Mouse (Mus musculus) thymus, postnatal 25 days (tissue): ENCODE data around the gene Znhit1.

Experiments used
- DNase-seq: peaks from one replicate; pipeline ENCODE4 v3.0.0; 2022

Znhit1 gene

DNA sequence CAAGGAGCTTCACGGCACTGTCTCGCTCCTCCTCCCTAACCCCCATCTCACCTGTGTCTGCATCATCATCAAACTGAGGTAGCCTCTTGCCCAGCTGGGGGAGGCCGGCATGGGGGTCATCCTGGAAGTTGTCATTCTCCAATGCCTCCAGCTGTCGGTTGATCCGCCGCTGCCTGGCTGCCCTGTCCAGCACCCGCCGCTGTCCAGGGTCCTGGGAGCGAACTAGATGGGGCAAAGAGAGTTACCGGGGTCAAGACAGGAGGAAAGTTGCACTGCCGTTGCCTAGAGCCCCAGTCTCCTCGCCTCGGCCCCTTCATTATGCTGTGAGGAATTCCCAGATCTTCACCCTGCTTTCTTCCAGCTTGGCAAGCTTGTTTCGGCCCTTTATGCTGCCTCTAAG is 3.0 kb downstream of the Znhit1 start:
- DNase-seq = no peak

DNA sequence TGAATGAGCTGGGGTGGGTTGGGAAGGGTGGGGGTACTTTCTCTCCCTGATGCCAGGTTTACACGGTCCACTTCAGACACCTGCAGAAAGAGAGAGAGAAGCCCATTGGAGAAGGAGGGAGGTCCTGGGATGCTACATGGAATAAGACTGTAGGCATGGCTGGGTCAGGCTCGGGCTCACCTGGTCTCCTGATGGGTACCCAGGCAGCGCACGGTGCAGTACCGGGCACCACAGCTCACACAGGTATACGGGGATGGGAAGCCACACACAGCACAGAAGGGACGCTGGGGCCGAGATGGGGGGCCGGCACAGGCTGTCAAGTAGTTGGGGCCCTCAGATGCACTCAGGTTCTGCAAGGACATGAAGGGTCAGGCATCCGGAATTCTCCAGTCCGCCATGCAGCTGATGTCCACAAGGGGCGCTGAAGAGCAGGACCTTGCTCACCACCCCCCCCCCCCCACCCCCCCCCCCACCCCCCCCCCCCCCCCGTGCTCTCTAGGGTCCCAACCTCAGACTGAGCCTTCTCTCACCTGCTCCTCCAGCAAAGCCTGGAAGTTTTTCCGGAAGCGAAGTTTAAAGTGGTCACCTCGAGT is 5.4 kb downstream of the Znhit1 start:
- DNase-seq = peak; percentile 47

DNA sequence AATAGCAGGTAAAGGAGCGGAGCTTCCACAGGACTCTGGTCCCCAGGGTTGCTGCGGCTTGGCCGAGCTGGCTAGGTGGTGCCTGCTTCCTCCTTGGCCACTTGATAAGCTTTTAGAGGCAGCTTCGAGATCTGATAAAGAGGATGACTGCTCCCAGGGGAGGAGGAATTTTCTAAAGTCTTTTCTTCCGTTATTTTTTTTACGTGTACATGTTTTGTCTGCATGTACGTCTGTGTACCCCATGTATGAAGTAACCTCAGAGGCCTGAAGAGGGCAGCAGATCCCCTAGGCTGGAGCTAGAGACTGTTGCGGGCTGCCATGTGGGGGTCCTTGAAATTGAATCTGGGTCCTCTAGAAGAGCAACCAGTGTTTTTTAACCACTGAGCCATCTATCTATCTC is 6.8 kb downstream of the Znhit1 start:
- no peak for DNase-seq

DNA sequence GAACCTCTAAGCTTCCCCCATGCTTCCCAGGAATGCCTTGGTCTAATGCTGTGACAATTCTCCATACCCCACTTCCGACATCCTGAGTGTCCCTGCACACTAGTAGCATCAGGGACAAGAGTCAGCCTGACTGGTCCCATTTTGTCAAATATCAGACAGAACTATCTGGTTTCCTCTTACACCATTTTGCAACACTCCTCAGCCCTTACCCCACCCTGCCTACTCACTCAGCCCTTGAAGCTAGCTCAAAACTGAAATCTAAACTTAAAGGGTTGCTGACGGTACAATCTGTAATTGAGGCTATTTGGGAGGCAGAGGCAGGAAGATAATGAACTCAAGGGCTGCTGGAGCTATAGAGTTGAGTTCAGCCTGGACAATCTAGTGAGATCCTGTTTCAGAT is 8.1 kb downstream of the Znhit1 start:
- no peak for DNase-seq

DNA sequence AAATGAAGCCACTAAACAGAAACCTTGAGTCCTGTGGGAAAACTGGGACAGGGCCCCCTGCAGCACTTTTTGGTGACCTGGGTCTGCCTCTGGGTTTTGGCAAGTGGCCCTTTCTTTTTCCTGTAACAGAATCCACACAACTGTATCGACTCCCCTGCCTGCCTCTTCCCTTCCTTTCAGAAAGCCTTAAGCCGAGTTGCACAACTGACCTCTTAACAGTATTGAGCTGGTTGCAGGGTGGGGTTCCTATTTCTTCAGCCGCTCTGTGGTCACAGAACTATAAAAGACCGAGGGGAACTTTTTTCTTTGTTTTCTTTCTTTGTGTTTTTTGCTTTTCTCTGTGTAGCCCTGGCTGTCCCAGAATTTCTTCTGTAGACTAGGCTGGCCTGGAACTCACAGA is 10.1 kb downstream of the Znhit1 start:
- DNase-seq = no peak

DNA sequence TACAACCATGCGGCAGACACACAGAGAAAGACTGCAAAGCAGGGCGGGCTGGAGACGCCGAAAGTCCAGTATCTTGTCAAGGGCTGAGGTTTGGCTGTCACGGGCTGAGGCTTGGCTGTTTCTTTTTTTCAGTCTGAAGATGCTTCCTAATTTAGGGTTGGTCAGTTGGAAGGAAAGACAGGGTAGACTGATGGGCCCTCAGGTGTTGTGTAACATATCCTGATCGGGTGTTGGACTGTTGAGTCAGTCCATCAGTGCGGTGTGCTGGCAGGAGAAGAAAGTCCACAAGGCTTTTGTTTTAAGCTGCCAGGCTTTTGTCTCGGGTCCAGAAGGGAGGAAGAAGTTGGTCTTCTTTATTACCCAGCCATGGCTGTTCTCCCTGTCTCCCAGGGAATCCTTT is 14.2 kb downstream of the Znhit1 start:
- DNase-seq = no peak

DNA sequence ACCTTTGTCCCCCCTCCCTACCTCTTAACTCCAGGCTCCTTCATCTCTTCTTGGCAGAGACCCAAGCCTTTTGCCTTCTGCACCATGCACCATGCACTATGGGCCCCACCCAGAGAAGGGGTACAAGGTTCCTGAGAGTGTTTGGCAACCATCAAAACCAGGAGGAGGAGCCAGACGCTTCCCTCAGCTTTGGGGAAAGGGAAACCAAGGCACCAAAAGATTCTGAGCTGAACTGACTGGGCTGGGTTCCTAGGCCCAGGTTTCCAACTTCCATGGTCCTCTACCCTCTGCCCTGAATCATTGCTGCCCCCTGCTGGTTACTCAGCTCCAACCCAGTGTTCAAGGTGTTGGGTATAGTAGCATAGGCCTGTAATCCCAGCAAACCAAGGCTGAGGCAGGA is 17.1 kb downstream of the Znhit1 start:
- peak; percentile 68 for DNase-seq

DNA sequence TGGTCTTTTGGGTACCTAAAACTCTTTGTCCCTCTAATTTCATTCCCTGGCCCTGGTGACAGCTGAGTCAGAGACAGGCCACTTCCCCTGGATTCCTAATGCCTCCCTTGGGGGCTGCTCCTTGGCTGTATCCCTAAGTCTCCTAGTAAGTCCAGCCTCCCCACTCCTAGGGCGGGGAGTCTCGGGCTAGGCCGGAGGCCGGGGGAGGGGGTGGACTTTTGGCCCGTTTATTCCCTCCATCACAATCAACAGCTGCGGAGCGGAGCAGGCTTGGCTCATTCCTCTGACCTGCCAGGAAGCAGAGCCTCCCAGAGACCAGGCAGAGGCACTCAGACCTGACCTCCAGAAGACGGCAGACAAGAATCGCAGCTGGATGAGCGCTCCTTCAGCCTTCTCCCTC is 20.2 kb downstream of the Znhit1 start:
- DNase-seq = no peak

DNA sequence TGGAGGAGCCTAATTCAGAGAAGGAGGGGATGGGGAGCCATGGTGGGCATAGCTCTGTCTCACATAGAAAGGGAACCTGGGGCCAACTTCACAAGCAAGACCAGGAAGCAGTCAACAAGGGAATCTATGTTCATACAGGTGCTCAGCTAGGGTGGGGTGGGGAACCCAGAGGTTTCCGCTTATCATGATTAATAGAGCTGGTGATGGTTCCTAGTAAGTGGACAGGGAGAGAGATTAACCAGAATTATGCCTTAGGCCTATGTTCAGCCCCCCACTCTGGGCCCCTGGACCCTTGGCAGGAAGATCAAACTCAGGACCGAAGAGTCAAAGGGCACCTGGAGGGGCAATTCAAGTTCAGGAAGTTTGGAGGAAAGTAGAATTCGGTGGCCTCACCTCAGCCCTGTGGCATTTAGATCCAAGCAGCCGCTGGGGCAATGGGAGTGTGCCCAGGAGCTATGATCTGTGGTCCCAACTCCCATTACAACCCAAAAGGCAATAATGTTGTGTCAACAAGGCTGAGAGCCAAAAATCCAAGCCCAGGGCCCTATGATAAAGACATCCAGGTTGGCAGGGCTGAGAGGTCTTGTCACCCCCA is 20.9 kb downstream of the Znhit1 start:
- no peak for DNase-seq

DNA sequence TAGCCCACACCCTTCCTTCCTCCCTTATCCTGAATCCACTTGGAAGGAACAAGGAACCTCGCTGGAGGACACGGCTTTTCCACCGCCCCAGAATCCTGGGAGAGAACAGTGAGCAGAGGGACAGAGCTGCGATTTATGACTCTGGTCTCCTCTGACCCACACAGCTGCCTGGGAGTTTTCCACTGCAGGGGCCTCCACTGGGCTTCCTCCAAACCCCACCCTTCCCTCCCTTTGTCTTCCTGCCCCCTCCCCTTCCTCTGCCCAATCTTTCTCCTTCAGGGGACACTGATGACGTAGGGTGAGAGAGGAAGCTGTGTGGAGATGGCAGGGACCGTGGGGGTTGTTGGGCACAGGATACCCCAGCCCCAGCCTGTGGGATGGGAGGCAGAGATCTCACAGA is 21.5 kb downstream of the Znhit1 start, which contains the start of gene Cldn15:
Cldn15 (plus strand) TSS at position 286 of the 400 bp plus-strand sequence.
- DNase-seq = no peak

DNA sequence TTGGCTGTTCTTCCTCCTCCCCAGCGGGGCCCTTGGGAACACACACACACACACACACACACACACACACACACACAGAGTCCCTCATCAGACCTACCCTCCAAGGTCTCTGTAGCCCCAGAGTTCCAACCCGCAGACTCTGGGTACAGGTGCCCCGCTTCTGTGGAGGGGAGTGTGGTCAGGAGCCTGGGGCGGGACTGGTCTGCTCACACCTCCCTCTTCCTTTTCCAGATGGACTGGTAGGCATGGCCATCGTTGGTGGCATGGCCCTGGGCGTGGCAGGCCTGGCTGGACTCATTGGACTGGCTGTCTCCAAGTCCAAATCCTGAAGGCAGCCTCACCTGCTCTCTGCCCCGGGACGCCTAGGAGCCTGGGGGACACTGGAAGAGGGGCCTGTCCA is 22.1 kb downstream of the Znhit1 start:
- DNase-seq = no peak

DNA sequence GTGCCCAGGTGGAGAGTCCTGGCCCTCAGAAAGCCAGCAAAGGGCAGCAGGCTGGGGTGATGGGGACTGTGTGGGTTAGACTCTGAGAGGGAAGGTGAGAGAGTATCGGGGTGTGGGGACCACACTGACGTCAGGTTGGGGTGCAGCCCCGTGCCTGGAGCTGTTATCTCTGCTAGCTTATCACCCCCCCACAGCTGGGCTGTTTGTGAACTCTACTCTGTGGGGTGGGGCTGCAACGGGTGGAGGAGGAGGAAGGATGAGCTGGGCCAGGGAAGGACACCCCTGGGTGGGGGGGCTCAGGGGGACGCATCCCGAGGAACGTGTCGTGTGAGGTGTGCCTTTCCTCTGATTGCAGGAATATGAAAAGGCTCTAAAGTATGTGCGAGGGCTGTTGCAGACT is 22.6 kb downstream of the Znhit1 start:
- DNase-seq = no peak

DNA sequence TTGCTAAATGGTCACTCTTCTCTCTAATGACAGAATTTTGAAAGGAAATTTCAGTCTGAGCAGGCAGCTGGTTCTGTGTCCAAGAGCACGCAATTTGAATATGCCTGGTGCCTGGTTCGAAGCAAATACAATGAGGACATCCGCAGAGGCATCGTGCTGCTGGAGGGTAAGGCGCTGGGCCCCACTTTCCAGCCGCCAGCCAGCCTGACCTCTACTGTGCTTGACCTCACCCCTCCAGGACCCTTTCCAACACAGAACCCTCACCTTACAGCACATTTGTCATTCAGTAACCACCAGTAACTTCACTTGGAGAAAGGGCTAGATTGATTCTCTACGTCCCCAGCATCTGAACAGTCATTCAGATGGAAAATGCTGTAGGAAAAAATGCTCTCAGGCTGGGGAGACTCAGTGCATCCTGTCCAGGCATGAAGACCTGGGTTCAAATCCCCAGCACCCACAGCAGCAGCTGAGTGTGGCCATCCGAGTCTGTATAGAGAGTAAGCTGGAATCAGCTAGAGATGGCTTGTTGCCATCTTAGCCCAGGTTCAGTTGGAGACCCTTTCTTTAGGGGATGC is 24.8 kb downstream of the Znhit1 start:
- DNase-seq = no peak

DNA sequence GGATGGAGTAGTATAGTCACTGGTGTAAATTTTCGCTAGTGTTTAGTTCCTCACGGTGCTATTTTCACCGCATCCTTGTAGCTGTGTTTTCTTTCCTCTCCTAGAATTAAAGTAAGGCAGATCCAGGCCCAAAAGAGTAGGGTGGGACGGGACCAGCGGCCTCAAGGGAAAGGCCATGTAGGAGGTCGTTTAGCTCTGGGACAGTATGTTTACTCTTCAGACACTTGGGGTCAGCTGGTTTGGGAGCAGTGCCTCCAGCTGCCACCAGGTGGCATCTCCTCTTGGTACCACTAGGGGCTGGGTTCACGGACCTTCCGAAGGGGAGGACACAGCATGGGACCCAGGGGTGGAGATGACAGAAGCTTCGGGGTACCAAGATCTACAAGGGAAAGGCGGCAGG is 25.3 kb downstream of the Znhit1 start:
- peak; percentile 81 for DNase-seq

DNA sequence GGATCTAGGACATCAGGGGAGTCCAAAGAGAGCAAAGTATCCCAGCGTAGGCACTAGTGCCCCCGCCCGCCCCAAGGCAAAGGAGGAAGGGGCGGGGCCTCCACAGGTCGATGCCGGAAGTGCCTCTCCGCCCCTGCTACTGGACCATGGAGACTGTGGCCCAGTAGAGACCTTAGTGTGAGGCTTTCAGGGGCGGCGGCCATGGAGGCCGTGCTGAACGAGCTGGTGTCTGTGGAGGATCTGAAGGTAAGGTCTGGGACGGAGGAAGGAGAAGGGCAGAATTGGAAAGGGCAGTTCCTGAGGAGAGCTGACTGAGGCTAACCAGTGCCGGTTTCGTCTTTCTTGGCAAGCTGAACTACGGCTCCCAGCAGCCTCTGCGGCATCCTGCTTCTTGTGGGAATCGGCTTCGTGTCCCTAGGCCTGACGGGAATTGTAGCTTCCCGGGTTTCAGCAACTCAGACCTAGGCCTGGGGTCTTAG is 25.8 kb downstream of the Znhit1 start:
- peak; percentile 91 for DNase-seq

DNA sequence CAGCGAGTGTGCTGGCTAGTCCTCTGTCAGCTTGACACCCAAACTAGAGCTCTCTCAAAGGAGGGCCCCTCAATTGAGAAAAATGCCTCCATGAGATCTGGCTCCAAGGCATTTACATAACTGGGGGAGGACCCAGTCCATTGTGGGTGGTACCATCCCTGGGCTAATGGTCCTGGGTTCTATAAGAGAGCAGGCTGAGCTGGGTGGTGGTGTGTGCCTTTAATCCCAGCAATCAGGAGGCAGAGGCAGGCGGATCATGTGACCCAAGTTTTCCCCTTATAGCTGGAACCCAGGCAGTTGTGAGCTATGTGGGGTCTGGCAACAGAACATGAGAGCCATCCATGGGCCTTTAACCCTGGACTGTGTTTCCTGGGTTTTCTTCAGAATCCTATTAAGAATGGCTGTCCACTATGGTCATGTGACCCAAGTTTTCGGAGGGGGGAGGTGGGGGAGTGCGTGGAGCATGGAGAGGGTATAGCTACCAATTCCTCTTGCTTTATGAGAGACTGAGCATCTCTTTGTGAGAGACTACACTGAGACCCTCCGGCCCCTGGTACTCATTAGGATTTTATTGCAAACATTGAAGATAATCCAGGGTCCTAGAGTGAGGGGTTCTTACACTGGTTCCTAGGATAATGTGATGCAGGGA is 26.4 kb downstream of the Znhit1 start:
- DNase-seq = no peak

DNA sequence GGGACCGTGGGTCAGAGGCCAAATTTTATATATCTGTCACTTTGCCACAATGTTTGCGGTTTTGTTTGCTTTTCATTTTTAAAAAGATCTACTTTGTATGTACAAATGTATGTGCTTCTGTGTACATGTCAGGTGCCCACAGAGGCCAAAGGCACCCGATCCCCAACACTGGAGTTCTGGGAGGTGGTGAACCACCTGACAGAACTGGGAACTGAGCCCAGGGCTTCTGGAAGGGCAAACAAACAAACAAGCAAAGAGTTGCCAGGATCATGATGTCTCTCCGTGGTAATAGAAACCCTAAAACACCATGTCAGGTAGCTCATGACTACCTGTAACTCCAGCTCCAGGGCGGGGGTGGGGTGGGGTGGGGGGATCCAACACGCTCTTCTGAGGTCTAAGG is 27.8 kb downstream of the Znhit1 start:
- no peak for DNase-seq

DNA sequence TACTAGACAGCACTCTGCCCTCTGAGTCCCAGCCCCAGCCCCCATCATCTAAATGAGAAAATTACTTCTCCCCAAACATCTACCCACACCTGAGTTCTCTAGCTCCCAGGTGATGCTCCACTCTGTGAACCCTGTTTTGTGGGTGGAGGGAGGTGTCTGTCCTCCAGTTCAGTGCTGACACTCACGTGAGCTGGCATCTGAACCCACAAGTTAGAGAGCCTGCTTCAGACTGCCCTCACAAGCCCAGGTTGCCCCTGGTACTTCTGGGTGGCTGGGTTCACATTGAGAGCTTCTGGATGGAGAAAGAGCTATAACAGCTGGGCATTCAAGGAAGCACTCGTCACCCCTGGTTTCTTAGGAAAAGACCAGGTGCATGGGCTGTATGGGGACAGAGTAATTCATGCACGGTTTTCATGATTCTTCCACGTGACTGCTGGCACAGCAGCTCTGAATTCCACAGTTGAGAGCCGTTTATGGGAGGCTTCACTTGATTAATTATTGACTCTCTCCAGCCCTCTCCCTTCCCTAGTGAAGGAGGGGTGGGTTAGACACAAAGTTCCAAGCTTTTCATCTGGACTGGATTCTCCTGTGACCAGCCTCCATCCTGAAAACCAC is 28.7 kb downstream of the Znhit1 start:
- no peak for DNase-seq

DNA sequence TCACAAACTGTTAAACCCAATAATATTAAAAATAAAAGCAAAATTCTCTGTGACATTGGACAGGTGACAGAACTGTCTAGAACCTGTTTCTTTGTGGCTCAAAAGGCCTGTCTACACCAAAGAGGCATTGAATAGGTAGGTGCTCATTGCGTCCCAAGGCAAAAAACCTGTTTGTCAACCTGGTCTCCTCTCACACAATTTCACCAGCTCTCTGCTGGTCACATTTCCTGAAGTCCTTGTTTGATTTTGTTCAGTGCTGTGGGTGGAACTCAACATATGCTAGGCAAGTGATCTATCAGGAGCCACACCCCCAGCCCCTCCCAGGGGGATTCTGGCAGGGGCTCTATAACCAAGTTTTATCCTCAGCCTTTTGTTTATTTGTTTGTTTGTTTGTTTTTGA is 30.6 kb downstream of the Znhit1 start:
- DNase-seq = no peak

DNA sequence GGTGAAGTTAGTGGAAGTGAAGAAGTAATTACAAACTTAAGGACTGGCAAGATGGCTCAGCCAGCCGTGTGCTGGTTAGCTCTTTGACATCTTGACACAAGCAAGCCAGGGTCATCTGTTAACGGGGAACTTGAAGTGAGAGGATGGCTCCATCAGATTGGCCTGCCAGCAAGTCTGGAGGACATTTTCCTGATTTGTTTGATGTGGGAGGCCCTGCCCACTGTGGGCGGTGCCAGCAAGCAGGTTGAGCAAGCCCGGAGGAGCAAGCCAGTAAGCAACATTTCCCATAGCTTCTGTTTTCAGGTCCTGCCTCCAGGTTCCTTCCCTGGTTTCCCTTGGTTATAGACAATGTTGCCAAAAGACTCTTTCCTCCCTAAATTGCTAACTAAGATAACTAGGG is 32.2 kb downstream of the Znhit1 start:
- DNase-seq = no peak

DNA sequence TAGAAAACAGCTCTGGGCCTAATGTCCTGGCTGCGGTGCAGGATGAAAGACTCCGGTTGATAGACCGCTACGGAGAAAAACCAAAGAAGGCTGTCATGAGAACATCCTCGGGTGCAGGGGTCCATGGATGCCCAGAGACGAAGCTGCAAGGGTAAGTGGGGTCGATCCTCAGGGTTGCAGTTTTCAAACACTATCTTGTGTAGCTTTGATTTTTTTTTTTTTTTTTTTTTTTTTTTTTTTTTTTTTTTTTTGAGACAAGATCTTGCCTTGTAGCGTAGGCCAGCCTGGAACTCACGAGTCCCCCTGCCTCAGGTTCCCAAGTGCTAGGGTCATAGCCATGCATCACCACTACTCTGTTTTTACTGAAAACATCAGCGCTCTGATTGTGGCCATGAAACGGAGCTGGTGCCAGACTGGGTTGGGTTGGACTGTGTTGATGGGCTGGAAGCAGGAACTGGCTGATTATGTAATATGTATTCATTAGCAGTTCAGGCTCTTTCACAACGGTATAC is 34.3 kb downstream of the Znhit1 start:
- DNase-seq = no peak

DNA sequence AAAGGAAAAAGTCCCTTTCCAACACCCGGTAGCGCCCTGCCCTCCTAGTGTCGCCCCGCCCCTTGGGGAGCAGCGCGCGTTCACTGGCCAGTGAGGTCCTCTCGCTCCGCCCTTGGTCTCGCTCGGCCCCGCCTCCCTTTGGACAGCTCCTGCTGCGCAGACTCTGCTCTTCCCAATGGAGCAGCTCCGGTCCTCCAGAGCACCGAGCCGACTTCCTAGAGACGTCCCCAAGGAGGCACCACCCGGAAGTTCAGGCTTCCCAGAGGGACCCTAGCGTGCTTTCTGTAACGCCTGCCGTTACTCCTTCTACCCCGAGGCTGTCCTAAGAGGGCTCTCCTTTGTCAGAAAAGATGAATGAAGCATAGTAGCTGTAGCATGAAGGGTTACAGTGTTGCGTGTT is 34.8 kb downstream of the Znhit1 start, which contains the start of gene Fis1:
Fis1 (plus strand) TSS at position 261 of the 400 bp plus-strand sequence.
- peak; percentile 83 for DNase-seq

DNA sequence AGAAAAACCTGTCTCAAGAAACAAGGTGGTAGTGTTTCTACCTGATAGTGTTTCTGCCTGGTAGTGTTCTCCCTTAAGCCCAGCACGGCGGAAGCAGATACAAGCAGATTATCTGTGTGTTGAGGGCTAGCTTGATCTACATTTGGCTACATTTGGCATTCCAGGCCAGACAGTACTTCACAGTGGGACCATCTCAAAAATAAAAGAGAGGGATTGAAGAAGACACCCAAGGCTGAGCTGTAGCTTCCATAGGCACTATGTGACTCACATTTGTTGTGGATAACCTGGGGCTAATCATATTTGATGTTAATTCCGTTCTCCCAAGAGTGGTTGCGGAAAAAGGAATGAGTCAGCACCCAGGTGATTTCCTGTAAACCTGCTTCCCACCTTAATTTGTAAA is 35.7 kb downstream of the Znhit1 start:
- DNase-seq = no peak
